Mouse (Mus musculus): ENCODE measurements around the gene Esd. TPM values are rescaled to one million over a fixed set of nuclear protein-coding genes. Genes with fewer than 3 reads are reported as not detected.

Esd gene
- polyA plus RNA-seq, 1 experiment from 2014 or later, result 370 TPM

GRCm38 (mm10) chr14:74787717-74788116 lies 55.6 kb downstream of the Esd start:
- H3K36me3 ChIP-seq (ENCODE audit: control insufficient read depth, insufficient read depth, low read length), result no peaks in the 10 kb centered on the region; the same call in 1 of the 2 replicates
- H3K9me3 ChIP-seq (ENCODE audit: control insufficient read depth, low read length), result no peaks in the 10 kb centered on the region
- no peak overlapping the region for H3K4me3 ChIP-seq (ENCODE audit: low read depth, low read length)
- H3K4me2 ChIP-seq (replicated peaks; ENCODE audit: low read depth, low read length), result no peak overlapping the region
- ATAC-seq (ENCODE audit: low FRiP score) (no peak), DNase-seq (ENCODE audit: low spot score) (no peak)
- H3K4me1 ChIP-seq (replicated peaks; ENCODE audit: control insufficient read depth, insufficient read depth, low read length), result 0 out of 2 replicates have a peak, but pooled peaks cover 3% of the 10 kb centered on the region
- WGBS, result 90% methylated on average over 3 of the region's 3 CpGs
- no peak overlapping the region for H3K9ac ChIP-seq (ENCODE audit: low read depth, low read length)
- H3K27ac ChIP-seq (ENCODE audit: low read depth, low read length), result no peak overlapping the region
- no peaks in the 10 kb centered on the region for H3K27me3 ChIP-seq (ENCODE audit: control insufficient read depth, insufficient read depth, low read length)

DNA sequence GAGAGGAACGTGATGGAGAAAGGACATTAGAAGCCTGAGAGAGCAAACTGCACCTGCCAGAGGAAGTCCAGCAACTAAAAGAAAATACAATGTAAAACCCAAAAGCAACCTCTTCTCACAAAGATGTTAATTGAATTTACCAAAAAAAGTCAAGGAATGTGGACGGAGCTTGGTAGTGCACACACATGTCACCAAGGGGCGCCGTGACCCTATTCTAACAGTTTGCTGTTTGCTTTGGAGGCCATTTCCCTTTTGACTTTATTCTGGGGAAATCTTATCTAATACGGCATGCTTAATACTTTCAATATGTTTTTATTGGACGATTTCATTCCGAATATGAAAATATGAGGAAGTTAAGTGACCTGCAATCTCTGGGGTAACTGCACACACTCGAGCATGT lies 56.7 kb downstream of the Esd start:
- Histone ChIP-seq H3K9me3 (ENCODE audit: control insufficient read depth, low read length) (no peaks in the 10 kb centered on the region), H3K27ac (ENCODE audit: low read depth, low read length) (no peak overlapping the region), H3K9ac (ENCODE audit: low read depth, low read length) (no peak overlapping the region), H3K4me2 (replicated peaks; ENCODE audit: low read depth, low read length) (no peak overlapping the region), H3K4me3 (ENCODE audit: low read depth, low read length) (no peak overlapping the region), H3K27me3 (ENCODE audit: control insufficient read depth, insufficient read depth, low read length) (no peaks in the 10 kb centered on the region), H3K4me1 (replicated peaks; ENCODE audit: control insufficient read depth, insufficient read depth, low read length) (0 out of 2 replicates have a peak, but pooled peaks cover 3% of the 10 kb centered on the region), H3K36me3 (ENCODE audit: control insufficient read depth, insufficient read depth, low read length) (no peaks in the 10 kb centered on the region; the same call in 1 of the 2 replicates)
- ATAC-seq (ENCODE audit: low FRiP score), result no peak
- 88% methylated on average over 8 of the region's 8 CpGs for WGBS
- no peak for DNase-seq (ENCODE audit: low spot score)

DNA sequence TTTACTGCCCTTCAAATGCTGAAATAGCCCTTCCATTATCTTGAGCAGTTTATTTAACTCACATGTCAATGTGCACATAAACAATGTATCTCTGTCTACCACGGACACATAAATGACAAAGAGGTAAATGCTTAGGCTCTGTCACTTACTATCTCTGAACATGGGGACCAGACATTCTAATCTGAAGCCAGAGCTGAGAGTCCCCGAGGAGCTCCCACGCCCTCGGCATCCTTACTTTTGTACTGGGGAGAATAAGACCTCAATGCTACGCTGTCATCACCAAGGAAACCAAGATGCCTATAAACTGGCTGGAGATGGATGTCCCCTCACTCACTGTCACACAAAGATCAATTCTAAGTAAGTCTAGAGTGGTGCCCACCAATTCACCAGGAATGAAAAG lies 58.4 kb downstream of the Esd start:
- no peaks in the 10 kb centered on the region for H3K9me3 ChIP-seq (ENCODE audit: control insufficient read depth, low read length)
- no peaks in the 10 kb centered on the region for H3K27me3 ChIP-seq (ENCODE audit: control insufficient read depth, insufficient read depth, low read length)
- no peaks in the 10 kb centered on the region for H3K36me3 ChIP-seq (ENCODE audit: control insufficient read depth, insufficient read depth, low read length)
- 0 out of 2 replicates have a peak, but pooled peaks cover 3% of the 10 kb centered on the region for H3K4me1 ChIP-seq (replicated peaks; ENCODE audit: control insufficient read depth, insufficient read depth, low read length)
- DNase-seq (ENCODE audit: low spot score) (peak; percentile 29), ATAC-seq (ENCODE audit: low FRiP score) (0 out of 2 replicates have a peak, but pooled peaks have one; percentile 25)
- H3K9ac ChIP-seq (ENCODE audit: low read depth, low read length), result no peak overlapping the region
- no peak overlapping the region for H3K4me2 ChIP-seq (replicated peaks; ENCODE audit: low read depth, low read length)
- 48% methylated on average over 5 of the region's 5 CpGs for WGBS
- no peak overlapping the region for H3K4me3 ChIP-seq (ENCODE audit: low read depth, low read length)
- no peak overlapping the region for H3K27ac ChIP-seq (ENCODE audit: low read depth, low read length)

GRCm38 (mm10) chr14:74792793-74793192 lies 60.7 kb downstream of the Esd start:
- H3K9ac ChIP-seq (ENCODE audit: low read depth, low read length), result no peak overlapping the region
- ATAC-seq (ENCODE audit: low FRiP score), result no peak
- no peak for DNase-seq (ENCODE audit: low spot score)
- no peak overlapping the region for H3K4me2 ChIP-seq (replicated peaks; ENCODE audit: low read depth, low read length)
- H3K4me1 ChIP-seq (replicated peaks; ENCODE audit: control insufficient read depth, insufficient read depth, low read length), result peaks cover 9% of the 10 kb centered on the region; the same call in 1 of the 2 replicates
- H3K9me3 ChIP-seq (ENCODE audit: control insufficient read depth, low read length), result no peaks in the 10 kb centered on the region
- no peaks in the 10 kb centered on the region for H3K36me3 ChIP-seq (ENCODE audit: control insufficient read depth, insufficient read depth, low read length)
- no peak overlapping the region for H3K4me3 ChIP-seq (ENCODE audit: low read depth, low read length)
- H3K27ac ChIP-seq (ENCODE audit: low read depth, low read length), result no peak overlapping the region
- H3K27me3 ChIP-seq (ENCODE audit: control insufficient read depth, insufficient read depth, low read length), result no peaks in the 10 kb centered on the region
- 81% methylated on average over 6 of the region's 6 CpGs for whole genome bisulfite sequencing

DNA sequence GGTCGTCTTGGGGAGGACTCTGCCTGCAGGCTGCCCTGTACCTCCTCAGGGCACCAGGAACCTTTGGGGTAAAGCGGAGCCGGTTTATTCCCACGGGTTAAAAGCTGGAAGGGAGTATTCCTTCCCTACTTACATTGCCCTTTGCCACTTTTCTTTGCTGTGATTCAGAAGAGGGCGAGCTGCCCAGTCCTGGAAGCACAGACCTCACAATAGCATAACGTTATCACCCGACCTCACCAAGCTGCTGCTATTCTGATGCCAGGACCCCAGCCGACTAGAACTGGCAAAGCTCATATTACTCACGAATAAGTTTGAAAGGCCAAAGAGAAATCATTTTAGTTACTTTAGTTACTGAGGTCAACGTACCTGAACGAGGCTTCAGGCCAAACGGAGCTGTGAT lies 62.8 kb downstream of the Esd start:
- Histone ChIP-seq H3K4me3 (ENCODE audit: low read depth, low read length) (no peak overlapping the region), H3K4me2 (replicated peaks; ENCODE audit: low read depth, low read length) (no peak overlapping the region), H3K9ac (ENCODE audit: low read depth, low read length) (no peak overlapping the region), H3K9me3 (ENCODE audit: control insufficient read depth, low read length) (no peaks in the 10 kb centered on the region), H3K27me3 (ENCODE audit: control insufficient read depth, insufficient read depth, low read length) (no peaks in the 10 kb centered on the region), H3K36me3 (ENCODE audit: control insufficient read depth, insufficient read depth, low read length) (no peaks in the 10 kb centered on the region), H3K4me1 (replicated peaks; ENCODE audit: control insufficient read depth, insufficient read depth, low read length) (peaks cover 11% of the 10 kb centered on the region; the same call in 1 of the 2 replicates), H3K27ac (ENCODE audit: low read depth, low read length) (no peak overlapping the region)
- WGBS, result 73% methylated on average over 12 of the region's 12 CpGs
- DNase-seq (ENCODE audit: low spot score), result no peak
- ATAC-seq (ENCODE audit: low FRiP score), result no peak

GRCm38 (mm10) chr14:74797386-74798062 lies 65.4 kb downstream of the Esd start:
- 77% methylated on average over 10 of the region's 10 CpGs for WGBS
- peak overlapping the region; percentile 68 for H3K27ac ChIP-seq (ENCODE audit: low read depth, low read length)

GRCm38 (mm10) chr14:74798063-74798890 lies 66.2 kb downstream of the Esd start:
- Histone ChIP-seq H3K36me3 (ENCODE audit: control insufficient read depth, insufficient read depth, low read length) (no peaks in the 10 kb centered on the region), H3K27me3 (ENCODE audit: control insufficient read depth, insufficient read depth, low read length) (no peaks in the 10 kb centered on the region), H3K4me2 (replicated peaks; ENCODE audit: low read depth, low read length) (no peak overlapping the region), H3K27ac (ENCODE audit: low read depth, low read length) (peak overlapping the region; percentile 68), H3K4me1 (replicated peaks; ENCODE audit: control insufficient read depth, insufficient read depth, low read length) (peaks cover 8% of the 10 kb centered on the region; the same call in 1 of the 2 replicates), H3K4me3 (ENCODE audit: low read depth, low read length) (no peak overlapping the region), H3K9ac (ENCODE audit: low read depth, low read length) (no peak overlapping the region), H3K9me3 (ENCODE audit: control insufficient read depth, low read length) (no peaks in the 10 kb centered on the region)
- ATAC-seq (ENCODE audit: low FRiP score) (peak; percentile 92), DNase-seq (ENCODE audit: low spot score) (peak; percentile 51)
- 67% methylated on average over 16 of the region's 16 CpGs for WGBS

More at GRCm38 (mm10) chr14:74797386-74798062, 65.4 kb downstream of the Esd start:
- H3K4me3 ChIP-seq (ENCODE audit: low read depth, low read length), result no peak overlapping the region
- peaks cover 8% of the 10 kb centered on the region; the same call in 1 of the 2 replicates for H3K4me1 ChIP-seq (replicated peaks; ENCODE audit: control insufficient read depth, insufficient read depth, low read length)
- DNase-seq (ENCODE audit: low spot score) (peak; percentile 14), ATAC-seq (ENCODE audit: low FRiP score) (peak; percentile 77)
- H3K4me2 ChIP-seq (replicated peaks; ENCODE audit: low read depth, low read length), result no peak overlapping the region
- H3K36me3 ChIP-seq (ENCODE audit: control insufficient read depth, insufficient read depth, low read length), result no peaks in the 10 kb centered on the region
- H3K9me3 ChIP-seq (ENCODE audit: control insufficient read depth, low read length), result no peaks in the 10 kb centered on the region
- no peak overlapping the region for H3K9ac ChIP-seq (ENCODE audit: low read depth, low read length)
- no peaks in the 10 kb centered on the region for H3K27me3 ChIP-seq (ENCODE audit: control insufficient read depth, insufficient read depth, low read length)

Data from hindbrain, embryonic 11.5 days (tissue).